9 mouse cellular contexts compared by ENCODE assay signal in genomic region chr6:84058671-84059141, GRCm38 (mm10). TPM values are rescaled to one million over a fixed set of nuclear protein-coding genes. Genes with fewer than 3 reads are reported as not detected.
A peak's percentile ranks its signal among the peaks of the same experiment; 100 is the strongest.
DNase-seq lines count a peak whose midpoint lies in the region; ATAC-seq lines count a peak whose summit lies in the region.
"Had no signal": no experiment of that assay in that cellular context is flagged by ENCODE, and none has a peak within 500 bp of the region (broad histone marks: within the 10 kb centered on the region; RNA-seq: fewer than 3 reads in every experiment).

No protein-coding gene starts in this region.

- H3K4me2 ChIP-seq in hindbrain, embryonic 16.5 days (ENCODE audit: low read length), result no peak overlapping the region
- no peak overlapping the region for H3K4me2 ChIP-seq in hindbrain, embryonic 13.5 days
- H3K4me2 ChIP-seq in kidney, embryonic 15.5 days, result no peak overlapping the region
- H3K4me2 ChIP-seq: liver, embryonic 15.5 days had no signal

- H3K27me3 ChIP-seq in hindbrain, embryonic 16.5 days (replicated peaks; ENCODE audit: control insufficient read depth, insufficient read depth, low read length), result no peaks in the 10 kb centered on the region
- no peaks in the 10 kb centered on the region for H3K27me3 ChIP-seq in hindbrain, embryonic 13.5 days
- no peaks in the 10 kb centered on the region for H3K27me3 ChIP-seq in kidney, embryonic 15.5 days
- H3K27me3 ChIP-seq: liver, embryonic 15.5 days had no signal

- H3K9ac ChIP-seq in hindbrain, embryonic 16.5 days (ENCODE audit: low read depth, low read length), result no peak overlapping the region
- H3K9ac ChIP-seq in hindbrain, embryonic 13.5 days, result no peak overlapping the region
- H3K9ac ChIP-seq in kidney, embryonic 15.5 days, result no peak overlapping the region
- H3K9ac ChIP-seq: liver, embryonic 15.5 days had no signal

- no peak overlapping the region for H3K4me3 ChIP-seq in hindbrain, embryonic 16.5 days (ENCODE audit: low read length)
- no peak overlapping the region for H3K4me3 ChIP-seq in hindbrain, embryonic 13.5 days
- H3K4me3 ChIP-seq in kidney, embryonic 15.5 days (replicated peaks), result no peak overlapping the region
- H3K4me3 ChIP-seq: liver, embryonic 15.5 days had no signal

- ATAC-seq in hindbrain, embryonic 16.5 days, result peak; percentile 45; the same call in 1 of the 2 replicates
- no peak for ATAC-seq in hindbrain, embryonic 13.5 days (ENCODE audit: low FRiP score)
- peak; percentile 59; the same call in 1 of the 2 replicates for ATAC-seq in kidney, embryonic 15.5 days (replicated peaks; ENCODE audit: low FRiP score)

- DNase-seq in heart, adult 18-20 months, result peak; percentile 77 to 87
- DNase-seq in mesoderm, embryonic 11.5 days (ENCODE audit: low read depth, low spot score), result peak; percentile 34
- DNase-seq in spleen, adult 18-20 months, result no peak
- DNase-seq in right cerebral cortex, postnatal 10 days (ENCODE audit: low spot score in 2 of 2), result no peak
- DNase-seq in layer of hippocampus, adult 9-10 months (ENCODE audit: low spot score), result no peak

- no peaks in the 10 kb centered on the region for H3K9me3 ChIP-seq in hindbrain, embryonic 16.5 days (ENCODE audit: control insufficient read depth, low read length)
- no peaks in the 10 kb centered on the region for H3K9me3 ChIP-seq in hindbrain, embryonic 13.5 days
- no peaks in the 10 kb centered on the region for H3K9me3 ChIP-seq in kidney, embryonic 15.5 days (replicated peaks)
- H3K9me3 ChIP-seq: liver, embryonic 15.5 days had no signal

- no peak overlapping the region; the same call in 1 of the 2 replicates for H3K27ac ChIP-seq in hindbrain, embryonic 16.5 days (ENCODE audit: low read depth, low read length)
- no peak overlapping the region for H3K27ac ChIP-seq in hindbrain, embryonic 13.5 days
- H3K27ac ChIP-seq in kidney, embryonic 15.5 days, result peak overlapping the region; percentile 54; the same call in 1 of the 2 replicates
- H3K27ac ChIP-seq: liver, embryonic 15.5 days had no signal

- H3K36me3 ChIP-seq in hindbrain, embryonic 16.5 days (ENCODE audit: control insufficient read depth, insufficient read depth, low read length), result no peaks in the 10 kb centered on the region
- no peaks in the 10 kb centered on the region for H3K36me3 ChIP-seq in hindbrain, embryonic 13.5 days
- H3K36me3 ChIP-seq in kidney, embryonic 15.5 days, result no peaks in the 10 kb centered on the region
- H3K36me3 ChIP-seq: liver, embryonic 15.5 days had no signal

- 63% methylated on average over 5 of the region's 5 CpGs for WGBS in hindbrain, embryonic 16.5 days
- 74% methylated on average over 5 of the region's 5 CpGs for WGBS in hindbrain, embryonic 13.5 days
- 55% methylated on average over 5 of the region's 5 CpGs for WGBS in kidney, embryonic 15.5 days

- no peaks in the 10 kb centered on the region for H3K4me1 ChIP-seq in hindbrain, embryonic 16.5 days (ENCODE audit: control insufficient read depth, insufficient read depth, low read depth, low read length)
- no peaks in the 10 kb centered on the region for H3K4me1 ChIP-seq in hindbrain, embryonic 13.5 days (replicated peaks)
- no peaks in the 10 kb centered on the region for H3K4me1 ChIP-seq in kidney, embryonic 15.5 days
- H3K4me1 ChIP-seq: liver, embryonic 15.5 days had no signal

RNA-seq across cellular contexts. Expression of gene Dysf, which starts 50.3 kb away (rescaled TPM):
- polyA plus RNA-seq in hindbrain, embryonic 16.5 days (2015; fragmentation: Nextera tagmentation; extraction: Ambion mirVana), result 2.1 and 2.5 TPM in 2 replicates
- polyA plus RNA-seq in hindbrain, embryonic 13.5 days (2015; fragmentation: Nextera tagmentation; extraction: Ambion mirVana), result 2.4 and 2.9 TPM in 2 replicates
- 100 to 1,000 TPM in 1 of 2 experiments, 10 to 100 TPM in 1; 99.8 to 105 TPM for total RNA-seq in heart, adult 18-20 months (2021)
- polyA plus RNA-seq in kidney, embryonic 15.5 days (2015; fragmentation: Nextera tagmentation; extraction: Ambion mirVana), result 15.3 and 15.6 TPM in 2 replicates

Comparison
In these comparisons a context has a peak if more than half of its experiments do, and no peak if none do; other contexts are left out.
1. DNase-seq: peak in heart, adult 18-20 months (2 of 2) and mesoderm, embryonic 11.5 days (single experiment); none in spleen, adult 18-20 months (0 of 2), right cerebral cortex, postnatal 10 days (0 of 2) and layer of hippocampus, adult 9-10 months (single experiment).